Mouse (Mus musculus) ES-E14 (cell line): ENCODE data around the gene Ppp1r1b. TPM values are rescaled to one million over a fixed set of nuclear protein-coding genes. Genes with fewer than 3 reads are reported as not detected.

Experiments
- DNase-seq: peaks from one replicate; pipeline ENCODE4 v3.0.0-alpha.2; 2013; ENCODE audit warnings: low read depth, low spot score
- H3K27ac ChIP-seq: 2 replicates; pipeline ENCODE4 v1.5.1; 2012; ENCODE audit warnings: low read depth, mild to moderate bottlenecking, low read length, moderate library complexity, mixed read lengths; ENCODE audit not compliant: poor library complexity, insufficient read depth, severe bottlenecking
- H3K36me3 ChIP-seq: 2 replicates; pipeline ENCODE4 v1.6.1; 2012; ENCODE audit warnings: mild to moderate bottlenecking, low read length, moderate library complexity, mixed read lengths; ENCODE audit not compliant: control insufficient read depth, poor library complexity, insufficient read depth, severe bottlenecking
- H3K4me1 ChIP-seq, 2 experiments: fragments of 150-350 bp in 1 of 2; sonication (generic) in 1 of 2; 2 replicates each; pipeline ENCODE4 v1.6.1; 2012; ENCODE audit warnings: low read length in 2 of 2, mild to moderate bottlenecking in 1 of 2, mixed read lengths in 1 of 2; ENCODE audit not compliant: control insufficient read depth in 2 of 2, insufficient read depth in 2 of 2, poor library complexity in 1 of 2
- H3K4me3 ChIP-seq, 2 experiments: fragments of 150-350 bp in 1 of 2; sonication (generic) in 1 of 2; 2 replicates each; pipeline ENCODE4 v1.5.1; 2012; ENCODE audit warnings: low read length in 2 of 2, low read depth in 1 of 2, mild to moderate bottlenecking in 1 of 2, mixed read lengths in 1 of 2; ENCODE audit not compliant: insufficient read depth in 1 of 2, poor library complexity in 1 of 2, severe bottlenecking in 1 of 2
- H3K9ac ChIP-seq: 2 replicates; pipeline ENCODE4 v1.6.1; 2012; ENCODE audit warnings: low read depth, mild to moderate bottlenecking, low read length, mixed read lengths; ENCODE audit not compliant: poor library complexity, insufficient read depth, severe bottlenecking
- H3K9me3 ChIP-seq: fragments of 150-350 bp; sonication (generic); 2 replicates; pipeline ENCODE4 v1.6.1; 2012; ENCODE audit warnings: low read depth, mild to moderate bottlenecking, low read length; ENCODE audit not compliant: control insufficient read depth, insufficient read depth
- CHD2 ChIP-seq: IDR thresholded peaks from 2 replicates; pipeline ENCODE4 v1.6.1; 2014; ENCODE audit warnings: mild to moderate bottlenecking, low read depth, low read length, inconsistent platforms
- HCFC1 ChIP-seq: IDR thresholded peaks from 2 replicates; pipeline ENCODE4 v1.6.1; 2012; ENCODE audit warnings: low read length, inconsistent platforms, borderline replicate concordance; ENCODE audit not compliant: insufficient read depth
- MAFK ChIP-seq: IDR thresholded peaks from 2 replicates; pipeline ENCODE4 v1.6.1; 2014; ENCODE audit warnings: mild to moderate bottlenecking, low read depth, low read length, inconsistent platforms; ENCODE audit not compliant: insufficient read depth
- ZC3H11A ChIP-seq: IDR thresholded peaks from 2 replicates; pipeline ENCODE4 v1.6.1; 2012; ENCODE audit warnings: low read depth, mild to moderate bottlenecking, inconsistent platforms, low read length, borderline replicate concordance
- ZNF384 ChIP-seq: IDR thresholded peaks from 2 replicates; pipeline ENCODE4 v1.6.1; 2012; ENCODE audit warnings: low read depth, low read length, inconsistent platforms
- in situ Hi-C, 2 experiments: fragments of 600-800 bp; cut with MboI; formaldehyde crosslinking; loops; one replicate each; pipeline ENCODE4 v1.15.1; 2025; ENCODE audit warnings: low sequenced_read_pairs in 2 of 2, inconsistent platforms in 1 of 2; ENCODE audit not compliant: unreplicated experiment in 2 of 2
- total RNA-seq: library from RNA; depleted of rRNA; stranded (reverse); fragments of 300-350 nt; gene quantifications from 2 replicates; pipeline ENCODE4 v1.2.3, GENCODE M21; 2012

Gene Ppp1r1b
- total RNA-seq, 1 experiment = 0.22 TPM

DNA sequence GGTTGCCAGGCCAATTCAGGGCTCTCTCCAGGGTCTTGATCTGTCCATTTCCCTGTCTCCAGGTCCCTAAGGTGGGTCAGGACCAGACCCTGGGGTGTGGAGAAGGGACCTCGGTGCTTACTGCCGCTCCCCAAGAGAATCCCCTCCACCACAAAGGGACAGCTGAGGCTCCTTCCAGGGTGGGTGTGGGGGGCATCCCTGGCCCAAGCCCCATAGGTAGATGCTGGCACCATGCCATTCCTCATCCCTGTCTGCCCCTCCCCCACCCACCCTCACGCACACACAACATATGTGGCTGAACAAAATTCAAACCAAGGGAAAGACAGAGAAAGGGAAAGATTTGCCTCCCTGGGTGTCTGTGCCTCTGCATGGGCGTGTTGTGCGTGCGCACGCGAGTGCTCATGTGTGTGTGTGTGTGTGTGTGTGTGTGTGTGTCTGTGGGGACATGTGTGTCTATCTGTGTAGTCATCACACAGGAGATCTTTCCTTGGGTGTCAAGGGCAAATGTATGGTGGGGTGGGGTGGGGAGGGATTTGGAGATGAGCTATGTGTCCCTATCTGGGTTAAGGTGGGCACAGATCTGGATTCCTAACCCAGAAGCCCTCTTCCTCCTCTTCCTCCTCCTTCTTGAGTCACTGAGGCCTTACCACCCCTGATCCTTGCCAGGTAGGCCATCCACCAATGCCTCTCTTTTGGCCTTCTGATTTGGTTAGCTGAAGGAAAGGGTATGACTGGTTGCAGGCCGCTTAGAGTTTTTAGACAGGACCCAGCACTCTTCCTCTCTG lies 18.1 kb upstream of the Ppp1r1b start:
- Histone ChIP-seq H3K4me1 (peaks cover 0 to 15% of the 10 kb centered on the region in 2 experiments; a peak in 2 of 4 replicates), H3K27ac (no peak overlapping the region), H3K9me3 (no peaks in the 10 kb centered on the region), H3K36me3 (no peaks in the 10 kb centered on the region), H3K9ac (no peak overlapping the region), H3K4me3 (no peak overlapping the region)
- in situ Hi-C loops = no loop called here
- no peak for DNase-seq
- TF ChIP-seq HCFC1 (no peak), ZNF384 (no peak), CHD2 (no peak), MAFK (no peak), ZC3H11A (no peak)

DNA sequence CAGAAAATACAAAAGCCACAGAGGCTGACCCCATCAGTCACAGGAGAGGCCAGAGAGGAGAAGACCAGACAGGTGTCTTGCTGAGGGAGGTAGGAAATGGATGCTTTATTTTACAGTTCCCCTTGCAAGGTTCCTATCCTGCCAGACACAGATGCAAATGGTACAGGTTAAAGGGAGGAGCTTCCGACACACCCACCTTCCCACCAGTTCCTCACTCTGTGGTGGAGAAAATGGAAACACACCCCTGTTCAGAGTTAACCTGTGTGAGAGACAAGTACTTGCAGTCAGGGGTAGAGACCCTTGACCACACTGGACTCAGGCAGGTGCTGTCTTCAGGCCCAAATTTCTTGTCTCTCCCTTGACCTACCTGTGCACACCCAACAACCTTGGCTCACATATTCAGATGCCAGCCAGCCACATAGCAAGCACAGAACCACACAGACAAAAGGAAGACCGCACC lies 17.4 kb upstream of the Ppp1r1b start:
- TF ChIP-seq ZC3H11A (no peak), ZNF384 (no peak), MAFK (no peak), CHD2 (no peak), HCFC1 (no peak)
- Histone ChIP-seq H3K36me3 (no peaks in the 10 kb centered on the region), H3K27ac (no peak overlapping the region), H3K9me3 (no peaks in the 10 kb centered on the region), H3K4me1 (peaks cover 0 to 15% of the 10 kb centered on the region in 2 experiments; a peak in 2 of 4 replicates), H3K4me3 (no peak overlapping the region), H3K9ac (no peak overlapping the region)
- in situ Hi-C loops = no loop called here
- DNase-seq = no peak

DNA sequence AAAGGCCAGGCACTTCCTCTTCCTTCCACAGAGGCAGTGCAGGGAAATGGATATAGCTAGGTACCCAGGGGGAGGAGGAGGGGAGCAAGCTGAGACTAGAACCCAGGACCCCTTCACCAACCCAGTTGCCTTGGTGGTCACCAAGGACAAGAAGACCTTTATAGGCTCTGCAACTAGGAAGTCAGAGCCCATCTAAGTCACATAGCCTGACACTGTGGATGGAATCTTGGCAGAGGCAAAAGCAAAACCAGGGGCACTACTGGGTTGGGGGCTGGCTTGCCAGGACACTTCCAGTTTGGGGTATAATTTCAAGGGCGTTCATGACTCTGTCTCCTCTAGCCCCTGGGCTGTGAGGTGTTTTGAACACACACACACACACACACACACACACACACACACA lies 16.8 kb upstream of the Ppp1r1b start:
- no peak overlapping the region for H3K27ac ChIP-seq
- no peaks in the 10 kb centered on the region for H3K36me3 ChIP-seq
- no peak for DNase-seq
- H3K4me1 ChIP-seq = peaks cover 0 to 15% of the 10 kb centered on the region in 2 experiments; a peak in 2 of 4 replicates
- H3K4me3 ChIP-seq = no peak overlapping the region
- in situ Hi-C loops = no loop called here
- no peak for TF ChIP-seq CHD2
- TF ChIP-seq MAFK = no peak
- no peak for TF ChIP-seq ZNF384
- TF ChIP-seq ZC3H11A = no peak
- no peak for TF ChIP-seq HCFC1
- H3K9me3 ChIP-seq = no peaks in the 10 kb centered on the region
- no peak overlapping the region for H3K9ac ChIP-seq

DNA sequence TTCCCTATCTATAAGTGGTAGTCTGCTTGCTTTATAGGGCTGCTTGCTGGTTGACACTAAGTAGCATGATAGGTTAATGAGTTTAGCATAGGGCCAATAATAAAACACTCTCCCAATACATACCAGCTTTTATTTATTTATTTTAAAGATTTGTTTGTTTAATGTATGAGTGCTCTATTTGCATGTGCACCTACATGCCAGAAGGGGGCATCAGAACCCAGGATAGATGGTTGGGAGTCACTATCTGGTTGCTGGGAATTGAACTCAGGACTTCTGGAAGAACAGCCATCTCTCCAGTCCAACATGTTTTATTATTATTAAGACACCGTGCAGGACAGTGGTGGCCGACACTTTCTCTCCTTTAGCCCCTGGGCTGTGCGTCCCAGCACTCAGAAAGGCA lies 16.0 kb upstream of the Ppp1r1b start:
- no peak overlapping the region for H3K9ac ChIP-seq
- no peaks in the 10 kb centered on the region for H3K36me3 ChIP-seq
- DNase-seq = no peak
- in situ Hi-C loops = no loop called here
- no peaks in the 10 kb centered on the region for H3K9me3 ChIP-seq
- TF ChIP-seq ZNF384 = no peak
- no peak for TF ChIP-seq ZC3H11A
- no peak for TF ChIP-seq CHD2
- TF ChIP-seq MAFK = no peak
- no peak for TF ChIP-seq HCFC1
- peaks cover 0 to 15% of the 10 kb centered on the region in 2 experiments; a peak in 2 of 4 replicates for H3K4me1 ChIP-seq
- H3K27ac ChIP-seq = no peak overlapping the region
- H3K4me3 ChIP-seq = no peak overlapping the region
